Mouse (Mus musculus) kidney, embryonic 16.5 days (tissue): ENCODE results near the gene Cox6b1. TPM values are rescaled to one million over a fixed set of nuclear protein-coding genes. Genes with fewer than 3 reads are reported as not detected.
A peak's percentile ranks its signal among the peaks of the same experiment; 100 is the strongest.

Experiments
- ATAC-seq: fragments of 200-750 bp; cut with Nextera tagmentation; 2 replicates; pipeline ENCODE4 v1.8.0; 2017; ENCODE audit warnings: moderate TSS enrichment; ENCODE audit not compliant: low FRiP score, low TSS enrichment
- H3K27ac ChIP-seq: fragments of 300-500 bp; sonication (generic); 2 replicates; pipeline ENCODE4 v1.5.1; 2014; ENCODE audit warnings: low read length
- H3K27me3 ChIP-seq: fragments of 300-500 bp; sonication (generic); 2 replicates; pipeline ENCODE4 v1.6.1; 2014; ENCODE audit warnings: low read length, control low read depth, mixed read lengths; ENCODE audit not compliant: insufficient read depth
- H3K36me3 ChIP-seq: fragments of 300-500 bp; sonication (generic); 2 replicates; pipeline ENCODE4 v1.6.1; 2014; ENCODE audit warnings: low read length, control low read depth, mixed read lengths; ENCODE audit not compliant: insufficient read depth
- H3K4me1 ChIP-seq: fragments of 300-500 bp; sonication (generic); 2 replicates; pipeline ENCODE4 v1.6.1; 2014; ENCODE audit warnings: low read length, control low read depth, mixed read lengths; ENCODE audit not compliant: insufficient read depth
- H3K4me2 ChIP-seq: fragments of 300-500 bp; sonication (generic); replicated peaks from 2 replicates; pipeline ENCODE4 v1.6.1; 2014; ENCODE audit warnings: low read depth, low read length
- H3K4me3 ChIP-seq: fragments of 300-500 bp; sonication (generic); 2 replicates; pipeline ENCODE4 v1.5.1; 2014; ENCODE audit warnings: mild to moderate bottlenecking, low read length
- H3K9ac ChIP-seq: fragments of 300-500 bp; sonication (generic); replicated peaks from 2 replicates; pipeline ENCODE4 v1.6.1; 2014; ENCODE audit warnings: low read length
- H3K9me3 ChIP-seq: fragments of 300-500 bp; sonication (generic); 2 replicates; pipeline ENCODE4 v1.6.1; 2016; ENCODE audit warnings: low read length, control low read depth
- WGBS: fragments of 180-500 bp; shearing (Covaris S2); extraction: QIAGEN DNeasy Blood & Tissue Kit; methylation state at CpG from one replicate; pipeline ENCODE4 v1.1.7; 2014; 5-methylcytosine and 5-hydroxymethylcytosine counted together
- polyA plus RNA-seq: library from polyadenylated mRNA; unstranded; fragments of >200 nt; fragmentation: Nextera tagmentation; extraction: Ambion mirVana; gene quantifications from 2 replicates; pipeline ENCODE4 v1.2.1, GENCODE M21; 2015

Cox6b1 gene
- polyA plus RNA-seq, 1 experiment from 2014 or later = 1,049 TPM

DNA sequence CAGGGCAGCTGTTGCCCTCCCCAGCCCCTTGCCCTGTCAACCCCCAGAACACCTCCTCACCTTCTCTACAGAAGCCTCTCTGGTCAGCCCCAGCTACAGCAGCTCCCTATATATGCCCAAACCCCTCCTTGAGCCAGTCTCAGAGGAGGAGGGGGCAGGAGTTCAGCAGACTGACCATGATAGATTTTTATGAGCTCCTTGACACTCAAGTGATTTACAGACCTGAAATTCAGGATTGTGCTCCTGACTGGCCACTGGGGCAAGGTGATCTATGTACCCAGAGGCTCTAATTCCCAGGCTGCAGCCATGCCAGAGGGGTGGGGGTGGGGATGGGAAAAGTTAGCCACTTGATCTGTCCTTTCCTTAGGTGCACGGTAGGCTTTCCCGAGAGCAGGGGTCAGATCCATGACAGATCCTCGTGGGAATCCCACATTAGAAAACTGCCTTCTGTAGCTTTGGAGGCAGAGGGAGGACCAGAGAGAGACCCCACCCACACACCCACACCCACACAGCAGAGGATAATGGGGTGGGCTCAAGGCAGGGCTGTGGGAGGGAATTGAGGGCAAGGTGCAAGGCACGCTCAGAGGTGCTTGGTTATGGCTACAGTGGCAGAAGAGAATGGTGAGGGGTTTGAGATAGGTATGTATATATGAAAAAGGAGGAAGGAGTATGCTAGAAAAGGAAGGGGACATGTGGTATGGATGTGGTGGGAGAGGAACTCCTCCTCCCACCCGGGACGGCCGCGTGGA is 13.1 kb downstream of the Cox6b1 start, which contains the start of gene Upk1a:
Gene Upk1a, minus strand, starts transcription at position 194 of the 749 bp plus-strand sequence.
- Histone ChIP-seq H3K27me3 (no peaks in the 10 kb centered on the region), H3K9ac (no peak within 1 kb of the TSS; the same call in 1 of the 2 replicates), H3K4me1 (peaks cover 12% of the 10 kb centered on the region), H3K36me3 (peaks cover 25% of the 10 kb centered on the region), H3K27ac (peak within 1 kb of the TSS; percentile 50; the same call in 1 of the 2 replicates), H3K9me3 (no peaks in the 10 kb centered on the region), H3K4me3 (no peak within 1 kb of the TSS), H3K4me2 (0 out of 2 replicates have a peak within 1 kb of the TSS, but pooled peaks have one; percentile 12)
- peak; percentile 57 for ATAC-seq
- WGBS = 28% methylated on average over 8 of the region's 8 CpGs

DNA sequence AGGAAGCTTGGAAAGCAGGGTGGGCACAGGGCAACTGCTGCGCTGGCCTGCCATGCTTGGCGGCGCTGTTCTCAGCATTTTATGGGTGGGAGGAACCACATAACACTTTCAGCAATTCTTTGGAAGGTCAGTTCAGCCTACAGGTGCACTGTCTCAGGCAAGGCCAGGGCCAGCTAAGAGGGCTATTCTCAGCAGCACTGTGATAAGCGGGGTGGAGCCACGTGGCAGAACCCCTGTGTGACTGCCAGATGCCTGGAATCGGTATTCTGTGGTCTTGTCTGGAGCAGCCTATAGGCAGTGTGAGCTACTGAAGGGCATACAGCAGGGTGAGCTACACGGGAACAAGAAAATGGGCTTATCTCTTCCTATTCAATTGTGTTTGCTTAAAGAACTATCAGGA is 15.9 kb downstream of the Cox6b1 start:
- no peaks in the 10 kb centered on the region for H3K9me3 ChIP-seq
- 60% methylated on average over 7 of the region's 7 CpGs for WGBS
- no peaks in the 10 kb centered on the region for H3K36me3 ChIP-seq
- H3K27me3 ChIP-seq = no peaks in the 10 kb centered on the region
- H3K4me1 ChIP-seq = peaks cover 12% of the 10 kb centered on the region
- H3K4me2 ChIP-seq = no peak overlapping the region
- H3K4me3 ChIP-seq = no peak overlapping the region
- H3K9ac ChIP-seq = no peak overlapping the region
- H3K27ac ChIP-seq = no peak overlapping the region
- ATAC-seq = no peak

DNA sequence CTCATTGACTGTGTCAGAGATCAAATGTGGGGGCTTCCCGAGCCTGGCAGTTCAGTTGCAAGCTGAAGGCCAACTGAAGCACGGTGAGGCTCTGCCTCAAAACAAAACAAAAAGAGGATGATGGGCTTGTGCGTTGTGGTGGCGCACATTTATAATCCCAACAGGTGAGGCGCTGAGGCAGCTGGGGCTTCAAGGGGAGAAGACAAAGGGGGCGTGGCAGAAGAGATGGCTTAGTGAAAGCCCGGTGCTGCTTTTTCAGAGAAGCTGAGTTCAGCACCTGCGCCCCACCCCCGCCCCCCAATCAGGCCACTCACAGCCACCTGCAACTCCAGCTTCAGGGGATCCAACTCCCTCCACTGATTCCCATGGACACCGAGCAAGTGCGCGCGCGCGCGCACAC is 17.5 kb downstream of the Cox6b1 start:
- no peaks in the 10 kb centered on the region for H3K27me3 ChIP-seq
- no peak for ATAC-seq
- peak overlapping the region; percentile 19; the same call in 1 of the 2 replicates for H3K9ac ChIP-seq
- H3K36me3 ChIP-seq = no peaks in the 10 kb centered on the region
- no peak overlapping the region for H3K4me2 ChIP-seq
- peaks cover 19% of the 10 kb centered on the region for H3K4me1 ChIP-seq
- H3K4me3 ChIP-seq = no peak overlapping the region
- WGBS = 45% methylated on average over 16 of the region's 16 CpGs
- no peaks in the 10 kb centered on the region for H3K9me3 ChIP-seq
- no peak overlapping the region for H3K27ac ChIP-seq

DNA sequence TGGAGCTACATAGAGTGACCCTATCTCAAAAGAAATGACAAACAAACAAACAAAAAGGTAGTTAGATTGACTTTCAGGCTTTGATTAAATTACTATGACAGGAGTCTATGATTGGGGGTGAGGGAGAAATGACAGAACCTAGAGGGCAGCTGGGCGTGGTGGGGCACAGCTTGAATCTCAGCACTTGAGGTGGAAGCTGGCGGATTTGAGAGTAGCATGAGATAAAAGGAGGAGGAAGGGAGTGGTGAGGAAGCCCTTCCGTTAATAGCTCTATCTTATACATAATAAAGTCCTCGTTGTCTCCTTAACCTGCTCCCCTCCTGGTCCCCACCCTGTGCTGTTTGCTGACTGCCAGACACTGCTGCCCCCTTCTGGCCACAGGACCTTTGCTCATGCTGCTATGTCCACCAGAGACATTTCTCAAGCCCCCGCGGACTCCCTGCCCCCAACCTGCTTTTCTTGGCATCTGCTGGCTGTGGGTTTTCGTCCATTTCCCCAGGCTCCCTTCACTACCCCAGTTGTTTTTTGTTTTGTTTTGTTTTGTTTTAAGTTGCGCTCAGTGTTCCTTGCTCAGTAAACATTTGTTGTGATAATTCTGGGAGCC is 18.1 kb downstream of the Cox6b1 start:
- H3K27me3 ChIP-seq = no peaks in the 10 kb centered on the region
- 0 out of 2 replicates have a peak overlapping the region, but pooled peaks have one; percentile 19 for H3K9ac ChIP-seq
- ATAC-seq = no peak

DNA sequence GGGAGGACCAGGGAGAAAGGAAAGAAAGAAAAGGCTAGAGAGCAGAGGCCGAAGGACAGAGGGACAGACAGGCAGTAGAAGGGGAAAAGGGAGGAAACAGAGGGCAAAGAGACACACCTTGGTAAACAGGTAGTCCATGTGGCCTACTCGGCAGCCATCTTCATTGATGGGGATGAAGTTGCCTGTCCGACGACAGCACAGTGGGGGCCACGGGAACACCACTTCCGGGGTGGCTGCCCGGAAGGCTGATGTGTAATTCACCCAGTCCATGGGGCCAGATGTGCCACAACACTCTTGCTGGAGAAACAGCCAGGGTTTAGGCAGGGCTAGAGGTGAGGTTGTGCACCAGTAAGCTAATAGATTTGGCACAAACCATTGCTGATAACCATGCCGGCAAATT is 21.0 kb downstream of the Cox6b1 start:
- 83% methylated on average over 8 of the region's 8 CpGs for WGBS
- ATAC-seq = no peak

More for the DNA sequence above, 18.1 kb downstream of the Cox6b1 start:
- H3K36me3 ChIP-seq = no peaks in the 10 kb centered on the region
- no peak overlapping the region; the same call in 1 of the 2 replicates for H3K4me2 ChIP-seq
- H3K9me3 ChIP-seq = no peaks in the 10 kb centered on the region
- peaks cover 18% of the 10 kb centered on the region for H3K4me1 ChIP-seq
- no peak overlapping the region for H3K27ac ChIP-seq
- no peak overlapping the region for H3K4me3 ChIP-seq
- WGBS = 25% methylated on average over 8 of the region's 8 CpGs

DNA sequence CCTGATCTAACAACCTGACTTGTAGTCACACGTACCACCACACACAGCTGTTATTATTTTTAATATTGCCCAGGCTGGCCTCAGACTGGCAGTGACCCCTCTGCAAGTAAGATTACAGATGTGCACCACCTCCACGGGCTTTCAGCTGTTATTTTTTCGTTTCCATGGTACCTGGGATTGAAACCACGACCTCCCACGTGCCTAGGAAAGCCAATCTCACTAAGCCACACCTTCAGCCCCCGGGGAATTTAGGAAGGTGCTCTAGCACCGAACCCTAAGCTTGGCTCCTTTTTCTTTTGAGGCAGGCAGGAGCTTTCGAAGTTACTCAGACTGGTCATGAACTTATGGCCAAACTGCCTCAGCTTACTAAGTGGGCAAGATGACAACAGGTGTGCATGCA is 21.5 kb downstream of the Cox6b1 start:
- no peaks in the 10 kb centered on the region for H3K36me3 ChIP-seq
- H3K27me3 ChIP-seq = no peaks in the 10 kb centered on the region
- H3K9ac ChIP-seq = peak overlapping the region; percentile 25; the same call in 1 of the 2 replicates
- no peak for ATAC-seq
- no peak overlapping the region for H3K27ac ChIP-seq
- peaks cover 23% of the 10 kb centered on the region for H3K4me1 ChIP-seq
- H3K9me3 ChIP-seq = no peaks in the 10 kb centered on the region
- no peak overlapping the region for H3K4me2 ChIP-seq
- 38% methylated on average over 8 of the region's 8 CpGs for WGBS
- no peak overlapping the region for H3K4me3 ChIP-seq

More for the DNA sequence above, 21.0 kb downstream of the Cox6b1 start:
- Histone ChIP-seq H3K9ac (peak overlapping the region; percentile 25; the same call in 1 of the 2 replicates), H3K9me3 (no peaks in the 10 kb centered on the region), H3K4me2 (no peak overlapping the region), H3K4me3 (no peak overlapping the region), H3K4me1 (peaks cover 23% of the 10 kb centered on the region), H3K27ac (no peak overlapping the region), H3K36me3 (no peaks in the 10 kb centered on the region), H3K27me3 (no peaks in the 10 kb centered on the region)

DNA sequence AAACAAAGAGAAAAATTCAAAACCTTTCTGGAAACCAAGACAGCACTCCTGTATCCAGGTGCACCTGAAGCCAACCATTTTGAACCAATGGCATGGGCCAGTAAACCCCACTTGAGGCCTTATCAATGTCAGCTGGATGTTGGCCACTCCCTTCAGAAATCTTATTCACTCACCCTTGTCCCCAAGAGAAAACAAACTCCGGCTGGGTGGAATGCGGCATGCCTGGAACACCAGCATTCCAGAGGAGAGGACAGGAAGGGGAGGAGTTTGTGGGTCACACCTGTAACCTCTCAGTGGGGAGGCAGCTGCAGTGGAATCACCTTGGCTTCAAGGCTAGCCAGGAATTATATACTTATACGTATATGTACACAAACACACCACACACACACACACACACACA is 23.4 kb downstream of the Cox6b1 start:
- no peak overlapping the region for H3K4me3 ChIP-seq
- H3K9ac ChIP-seq = no peak overlapping the region
- ATAC-seq = peak; percentile 64
- H3K36me3 ChIP-seq = no peaks in the 10 kb centered on the region
- no peaks in the 10 kb centered on the region for H3K27me3 ChIP-seq
- H3K4me2 ChIP-seq = no peak overlapping the region
- 14% methylated on average over 3 of the region's 3 CpGs for WGBS
- no peaks in the 10 kb centered on the region for H3K9me3 ChIP-seq
- peak overlapping the region; percentile 71 for H3K27ac ChIP-seq
- H3K4me1 ChIP-seq = peaks cover 23% of the 10 kb centered on the region

DNA sequence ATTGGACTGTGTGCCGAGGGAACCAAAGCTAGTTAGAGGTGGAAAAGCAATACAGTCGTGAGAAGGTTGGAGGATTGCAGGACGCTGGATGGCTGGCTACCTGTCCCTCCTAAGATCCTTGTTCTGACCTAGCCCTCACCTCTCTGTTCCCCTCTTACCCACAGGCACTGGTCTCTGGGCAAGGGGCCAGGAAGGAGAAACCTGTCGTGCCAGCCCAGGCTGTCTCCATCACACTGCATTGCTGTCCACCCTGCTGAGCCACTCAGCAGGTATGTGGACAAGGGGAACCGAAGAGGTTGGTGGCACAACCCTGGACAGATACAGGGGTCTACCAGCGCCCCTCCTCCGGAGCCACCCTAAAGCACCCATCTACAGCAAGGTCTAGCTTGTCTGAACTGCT is 25.3 kb downstream of the Cox6b1 start:
- ATAC-seq = 0 out of 2 replicates have a peak, but pooled peaks have one; percentile 33
- peak overlapping the region; percentile 31 for H3K27ac ChIP-seq
- WGBS = 70% methylated on average over 7 of the region's 7 CpGs

DNA sequence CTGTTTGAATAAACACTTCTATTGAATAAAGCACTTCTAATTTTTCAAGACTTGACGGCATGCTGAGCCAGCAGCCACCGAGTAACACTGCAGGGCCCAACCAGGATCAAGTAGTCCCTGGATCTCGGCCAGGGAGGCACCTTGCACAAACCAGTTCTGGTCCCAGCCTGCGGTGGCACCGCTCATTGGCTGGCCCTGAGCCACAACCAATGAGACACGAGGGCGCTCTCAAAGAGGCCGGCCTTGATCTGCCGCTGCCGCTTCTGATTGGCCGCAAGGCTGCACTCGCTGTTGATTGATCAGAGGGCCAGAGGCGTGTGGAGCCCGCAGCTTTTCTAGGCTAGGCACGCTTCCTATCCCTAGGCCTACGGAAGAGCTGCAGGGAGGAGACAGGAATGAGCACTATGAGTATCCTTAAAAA is 26.0 kb downstream of the Cox6b1 start:
- Histone ChIP-seq H3K27ac (peak overlapping the region; percentile 31), H3K4me1 (peaks cover 23% of the 10 kb centered on the region), H3K9me3 (no peaks in the 10 kb centered on the region), H3K4me3 (no peak overlapping the region), H3K4me2 (peak overlapping the region; percentile 14; the same call in 1 of the 2 replicates), H3K27me3 (no peaks in the 10 kb centered on the region), H3K36me3 (no peaks in the 10 kb centered on the region), H3K9ac (no peak overlapping the region)
- under 1% methylated on average over 16 of the region's 16 CpGs for WGBS
- ATAC-seq = peak; percentile 96

More for the DNA sequence above, 25.3 kb downstream of the Cox6b1 start:
- Histone ChIP-seq H3K9ac (no peak overlapping the region), H3K9me3 (no peaks in the 10 kb centered on the region), H3K4me3 (no peak overlapping the region), H3K4me2 (no peak overlapping the region; the same call in 1 of the 2 replicates), H3K36me3 (no peaks in the 10 kb centered on the region), H3K4me1 (peaks cover 23% of the 10 kb centered on the region), H3K27me3 (no peaks in the 10 kb centered on the region)
